Mouse (Mus musculus) layer of hippocampus, postnatal 36 days (tissue): Measurements from ENCODE around the gene Slc7a8. TPM values are rescaled to one million over a fixed set of nuclear protein-coding genes. Genes with fewer than 3 reads are reported as not detected.
A peak's percentile ranks its signal among the peaks of the same experiment; 100 is the strongest.

ENCODE experiments used
- DNase-seq, 2 experiments: peaks; one replicate each; pipeline ENCODE4 v3.0.0; 2022
- total RNA-seq, 2 experiments: library from RNA; stranded (reverse); gene quantifications; 2 replicates each; pipeline ENCODE4 v1.2.3; 2021

The Slc7a8 gene
- total RNA-seq, 2 experiments from 2014 or later: 49.1 to 50.1 TPM

DNA sequence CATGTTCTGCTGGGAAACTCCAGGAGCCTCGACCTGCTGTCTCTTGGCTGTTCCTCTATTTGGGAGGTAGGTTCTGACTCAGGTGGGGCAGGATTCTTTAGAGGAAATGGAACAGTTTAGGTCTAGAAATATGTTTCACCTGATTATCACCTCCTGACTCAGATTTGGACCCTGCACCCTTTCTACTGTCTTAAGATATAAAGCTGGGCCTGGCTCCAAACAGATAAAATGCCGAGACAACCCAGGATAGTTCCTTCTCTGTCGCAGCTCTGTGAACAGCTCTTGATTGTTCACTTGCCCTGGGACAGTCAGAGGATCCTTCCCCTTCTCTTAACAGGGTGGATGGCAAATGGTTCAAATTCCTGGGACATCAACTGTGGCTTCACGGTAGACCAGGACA lies 46.5 kb downstream of the Slc7a8 start:
- DNase-seq: no peak

DNA sequence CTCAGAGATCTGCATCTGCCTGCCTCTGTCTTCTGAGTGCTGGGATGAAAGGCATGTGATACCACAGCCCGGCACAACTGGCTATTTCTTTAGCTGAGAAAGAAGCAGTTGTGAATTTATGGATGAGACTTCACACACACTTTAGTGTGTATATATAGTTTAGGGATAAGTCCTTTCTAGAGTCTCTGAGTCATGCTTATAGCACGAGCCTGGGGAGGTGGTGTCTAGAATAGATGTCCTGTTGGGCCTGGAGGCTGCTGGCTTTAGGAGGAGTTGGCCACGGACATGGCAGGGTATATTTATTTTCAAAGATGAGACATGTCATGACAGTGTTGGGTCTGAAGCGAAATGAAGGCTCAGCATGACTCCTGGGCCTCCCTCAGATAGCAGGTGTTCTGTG lies 47.7 kb downstream of the Slc7a8 start:
- DNase-seq: no peak

DNA sequence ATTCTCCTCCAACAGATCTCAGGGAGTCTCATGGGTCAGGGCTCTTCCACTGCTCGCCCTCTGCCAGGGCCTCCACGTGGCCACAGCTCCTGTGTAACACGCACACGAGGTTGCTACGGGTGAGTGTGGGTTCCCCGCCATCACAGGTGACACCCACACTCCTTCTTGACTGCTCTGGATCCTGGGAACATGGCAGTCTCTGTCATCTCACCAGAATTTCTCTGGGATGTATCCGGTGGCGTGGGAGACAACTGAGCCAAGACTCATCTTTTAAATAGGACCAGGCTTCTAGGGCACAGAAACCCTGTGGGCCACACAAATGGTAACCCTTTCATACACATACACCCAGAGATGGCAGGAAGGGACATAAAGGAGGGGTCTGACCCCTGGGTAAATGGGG lies 49.5 kb downstream of the Slc7a8 start:
- DNase-seq: no peak

DNA sequence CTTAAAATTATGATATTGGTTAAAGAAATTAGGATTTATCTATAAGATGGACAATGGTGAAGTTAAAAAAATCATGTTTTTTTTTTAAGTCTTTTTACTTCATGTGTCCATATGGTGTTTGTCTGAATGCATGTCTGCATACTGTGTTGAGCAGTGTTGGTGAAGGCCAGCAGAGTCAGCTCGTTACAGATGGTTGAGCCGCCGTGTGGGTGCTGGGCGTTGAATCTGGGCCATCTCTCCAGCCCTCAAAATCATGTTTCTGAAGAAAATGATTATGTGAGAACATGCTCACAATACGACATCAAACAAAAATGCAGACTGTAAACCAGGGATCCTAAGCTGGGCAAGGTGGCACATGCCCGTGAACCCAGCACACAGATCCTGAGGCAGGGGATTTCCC lies 51.4 kb downstream of the Slc7a8 start:
- peak in 1 of 2 experiments; percentile 51 for DNase-seq

DNA sequence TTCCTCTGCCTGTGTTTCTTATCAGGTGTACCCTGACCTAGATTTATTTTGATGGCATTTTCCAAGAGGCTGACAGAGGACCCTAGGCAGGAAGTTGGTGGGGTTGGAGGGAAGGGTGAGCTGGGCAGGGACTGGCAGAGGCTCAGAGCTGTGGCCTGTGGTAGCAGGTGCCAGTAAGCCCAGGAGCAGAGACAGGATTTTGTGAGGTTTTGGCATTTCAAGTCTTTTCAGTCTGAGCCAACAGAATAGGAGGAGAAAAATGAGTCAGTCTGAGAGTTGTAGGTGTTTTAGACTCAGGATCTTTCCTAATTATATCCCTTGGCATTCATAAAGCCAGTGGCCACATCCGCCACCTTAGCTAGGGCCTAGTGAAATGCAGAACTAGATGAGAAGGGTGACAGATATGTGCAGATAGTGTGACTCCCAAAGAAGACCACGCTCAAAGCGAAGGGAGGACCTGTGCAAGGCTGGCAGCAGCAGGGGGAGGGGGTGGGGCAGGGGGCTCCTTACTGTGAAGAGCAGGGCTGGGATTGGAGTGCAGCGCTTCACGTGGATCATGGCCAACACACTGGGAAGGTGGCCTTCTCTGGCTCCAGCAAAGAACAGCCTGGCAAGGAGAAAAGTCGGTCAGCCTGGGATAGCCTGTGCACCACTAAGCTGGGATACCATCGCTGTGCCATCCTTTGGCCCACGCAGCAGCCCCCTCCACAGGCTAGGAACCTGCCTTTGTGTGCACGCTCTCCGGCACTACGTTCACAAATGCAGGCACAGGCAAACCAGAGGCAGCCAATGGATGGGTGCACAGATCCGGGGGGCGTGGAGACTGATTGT lies 52.7 kb downstream of the Slc7a8 start:
- no peak for DNase-seq

DNA sequence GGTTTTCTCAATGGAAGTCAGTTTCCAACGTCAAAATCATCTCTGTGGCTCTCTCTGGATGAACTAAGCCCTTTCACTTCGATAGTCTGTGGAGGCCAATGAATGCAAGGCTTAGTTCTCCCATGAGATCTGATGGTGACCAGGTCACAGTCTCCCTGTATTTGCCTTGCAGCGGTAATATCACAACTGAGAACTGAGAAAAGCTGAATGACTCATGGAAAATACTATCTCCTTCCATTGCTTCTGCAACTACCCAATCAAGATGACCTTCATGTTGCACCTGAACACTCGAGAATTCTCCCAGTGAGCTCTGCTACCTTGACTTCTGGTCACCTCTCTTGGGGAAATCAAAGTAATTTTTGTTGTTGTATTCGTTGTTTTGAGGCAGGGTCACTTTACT lies 54.2 kb downstream of the Slc7a8 start:
- DNase-seq: no peak

DNA sequence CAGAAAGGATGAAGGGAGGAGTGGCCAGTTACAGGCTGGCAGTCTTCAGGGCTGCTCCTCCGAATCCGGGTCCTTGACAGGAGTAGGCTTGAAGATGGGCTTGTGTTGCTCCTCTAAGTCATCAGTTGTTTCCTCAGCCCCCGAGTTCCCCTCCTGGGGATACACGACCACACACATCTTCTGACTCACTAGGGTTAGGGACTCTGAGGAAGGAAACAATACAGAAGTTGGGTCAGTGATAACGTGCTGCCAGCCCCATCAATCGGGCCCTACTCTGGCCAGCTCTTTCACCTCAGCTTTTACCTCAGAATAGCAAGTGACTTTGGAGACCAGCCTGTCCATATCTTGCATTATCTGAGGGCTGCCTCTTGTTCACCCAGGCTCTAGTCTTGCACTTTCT lies 57.7 kb downstream of the Slc7a8 start:
- DNase-seq: no peak

DNA sequence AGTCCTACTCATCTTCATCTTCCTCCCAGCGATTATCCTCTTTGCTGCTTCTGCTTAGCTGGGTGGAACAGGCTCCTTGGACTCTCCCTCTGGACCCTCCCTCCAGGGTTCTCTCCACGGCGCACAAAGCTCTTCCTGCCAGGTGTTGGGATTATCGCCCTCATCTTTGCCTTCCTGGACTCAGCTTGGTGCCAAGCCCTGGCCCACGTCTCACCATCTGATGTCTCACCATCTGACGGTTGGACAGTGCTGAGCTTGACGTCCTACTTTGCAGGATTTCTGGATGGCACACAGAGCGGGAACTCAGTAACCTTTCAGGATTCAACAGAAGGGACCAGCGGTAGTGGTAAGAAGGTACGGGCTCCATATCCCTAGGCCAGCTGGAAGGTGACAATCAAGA lies 60.0 kb downstream of the Slc7a8 start:
- DNase-seq: no peak

DNA sequence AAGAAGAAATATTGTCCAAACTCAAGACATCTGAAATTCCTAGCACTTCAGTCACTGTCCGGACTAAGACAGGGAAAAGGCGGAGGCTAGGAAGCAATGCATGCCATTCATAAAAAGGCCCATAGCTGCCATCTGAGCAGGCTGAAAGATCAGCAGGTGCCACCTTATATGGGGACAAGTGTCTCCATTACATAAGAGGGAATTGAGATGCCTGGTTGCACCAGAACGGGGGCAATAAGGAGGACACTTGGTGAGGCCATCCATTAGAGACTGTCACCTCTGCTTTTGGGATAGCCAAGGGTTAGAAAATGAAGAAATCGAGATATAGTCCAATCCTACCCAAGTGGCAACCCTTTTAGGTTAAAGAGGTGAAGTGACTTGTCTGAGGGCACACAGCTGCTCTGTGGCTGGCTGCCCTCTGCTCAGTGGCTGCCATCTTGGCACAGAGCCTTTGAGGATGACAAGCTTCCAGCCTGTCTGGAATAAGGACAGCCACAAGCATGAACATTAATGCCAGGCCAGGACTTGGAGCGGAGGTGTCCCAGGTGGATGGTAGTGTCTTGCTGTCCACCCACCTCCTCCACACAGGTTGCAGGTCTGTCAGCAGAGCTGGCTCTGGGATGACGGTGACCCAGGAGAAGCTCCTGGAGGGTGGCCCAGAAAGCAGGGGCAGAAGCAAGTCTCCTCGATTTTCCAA lies 60.9 kb downstream of the Slc7a8 start:
- DNase-seq: no peak

DNA sequence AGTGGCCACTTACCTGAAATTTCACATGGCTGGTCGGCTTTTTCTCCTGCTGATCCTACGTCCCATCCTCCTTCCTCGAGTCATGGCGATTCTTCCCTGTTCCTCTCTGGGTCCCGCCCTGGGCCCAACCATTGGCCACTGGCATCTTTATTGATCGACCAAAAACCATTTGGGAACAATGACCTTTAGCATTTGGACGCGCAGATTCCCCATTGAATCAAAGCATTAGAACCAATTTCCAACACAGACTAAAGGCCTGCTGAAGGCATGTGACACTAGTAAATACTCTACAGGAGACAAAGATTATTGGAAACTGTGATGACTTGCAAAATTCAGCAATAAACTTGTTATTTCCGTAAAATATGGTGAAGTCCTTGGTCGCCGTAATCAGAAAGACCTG lies 61.7 kb downstream of the Slc7a8 start:
- DNase-seq: no peak

DNA sequence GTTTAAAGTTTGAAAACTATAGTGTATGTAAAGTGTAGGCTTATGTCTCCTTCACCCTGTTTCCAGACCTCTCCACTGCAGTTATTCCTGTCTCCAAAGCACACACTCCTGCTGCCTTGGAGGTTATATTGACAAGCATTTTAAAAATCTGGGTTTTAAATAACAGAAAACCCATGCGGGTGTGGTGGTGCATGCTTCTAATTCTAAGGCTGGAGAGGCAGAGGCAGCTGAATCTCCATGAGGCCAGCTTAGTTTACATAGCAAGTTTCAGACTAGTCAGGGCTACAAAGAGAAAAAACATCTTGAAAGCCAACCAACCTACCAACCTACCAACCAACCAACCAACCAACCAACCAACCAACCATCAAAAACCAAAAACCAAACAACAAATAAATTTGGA lies 66.3 kb downstream of the Slc7a8 start:
- no peak for DNase-seq

DNA sequence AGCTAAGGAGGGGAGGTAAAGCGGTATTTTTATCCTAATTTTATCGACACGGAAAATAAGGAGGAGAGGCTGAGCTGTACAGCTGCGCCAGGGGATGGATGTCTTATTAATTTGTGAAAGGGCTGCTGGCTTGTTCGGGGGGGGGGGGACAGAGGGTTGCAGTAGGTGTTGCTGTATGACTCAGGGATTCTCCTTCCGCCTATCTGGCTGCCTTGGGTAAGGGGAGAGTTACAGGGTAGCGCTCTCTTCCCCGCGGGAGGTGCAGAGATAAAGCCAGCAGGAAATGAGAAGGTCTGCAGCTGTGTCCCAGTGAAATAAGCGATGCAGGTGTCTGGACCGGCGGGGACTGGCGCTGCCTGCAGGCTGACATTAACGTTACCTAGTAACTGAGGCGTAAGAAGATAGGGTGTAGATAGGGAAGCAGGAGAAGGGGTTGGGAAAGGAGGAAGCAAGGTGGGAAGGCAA lies 67.1 kb downstream of the Slc7a8 start:
- DNase-seq: peak in 1 of 2 experiments; percentile 24

DNA sequence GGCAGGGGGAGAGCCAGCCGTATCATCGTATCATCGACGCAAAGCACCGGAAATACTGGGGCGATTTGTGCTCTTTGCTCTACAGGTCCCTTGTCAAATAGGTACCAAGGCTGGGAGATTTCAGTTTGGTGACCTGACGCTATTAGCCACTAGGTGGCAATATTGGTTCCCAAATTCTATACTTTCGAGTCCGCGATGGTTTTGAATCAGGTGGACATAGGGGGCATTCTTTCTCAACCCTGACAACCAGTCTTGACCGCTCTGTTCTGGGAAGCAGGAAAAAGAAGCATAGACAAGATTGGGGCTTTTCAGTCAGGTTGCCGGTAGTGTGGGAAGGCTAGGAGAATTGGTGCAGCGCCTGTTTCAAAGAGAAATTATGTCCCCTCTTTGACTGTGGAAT lies 67.6 kb downstream of the Slc7a8 start:
- peak; percentile 54 to 76 for DNase-seq

DNA sequence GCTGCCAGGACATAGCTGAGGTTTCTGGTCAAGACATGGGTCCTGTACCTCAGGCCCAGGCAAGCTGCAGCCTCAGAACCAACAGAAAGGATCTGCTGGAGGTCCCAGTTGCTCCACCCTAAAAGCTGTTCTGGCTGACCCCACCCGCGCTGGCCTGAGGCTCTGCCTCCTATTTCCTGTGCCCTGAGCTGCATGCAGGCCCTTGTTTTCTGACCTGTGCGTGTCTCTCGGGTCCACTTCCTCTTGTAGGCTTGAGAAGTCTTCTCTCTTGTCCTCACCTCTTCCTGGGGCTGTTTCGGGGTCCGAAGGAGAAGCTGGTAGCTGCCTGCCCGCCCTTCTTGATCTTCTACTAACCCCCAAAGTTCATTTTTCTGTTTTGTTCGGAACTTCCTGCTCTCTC lies 68.9 kb downstream of the Slc7a8 start:
- DNase-seq: no peak

DNA sequence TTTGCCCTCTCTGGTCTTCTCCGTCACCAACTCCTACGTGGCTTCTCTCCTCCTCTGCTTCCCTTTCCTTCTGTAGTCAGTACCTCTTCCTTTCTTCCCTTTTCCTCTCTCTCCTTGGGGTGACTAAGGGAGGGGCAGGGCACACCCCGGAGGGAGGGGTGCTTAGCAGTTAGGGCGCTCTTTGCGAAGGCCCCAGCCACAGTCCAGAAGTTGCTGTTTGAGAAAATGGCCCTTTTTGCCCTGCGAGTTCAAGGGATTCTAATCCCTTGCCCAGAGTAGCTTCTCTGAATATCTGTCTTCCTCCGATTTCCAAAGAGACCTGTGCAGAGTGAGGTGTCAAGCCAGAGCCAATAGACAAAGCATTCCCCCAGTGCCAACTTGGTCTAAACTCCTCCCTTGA lies 69.7 kb downstream of the Slc7a8 start, which contains the start of gene Cebpe:
Cebpe (minus strand) TSS at position 101 of the 400 bp plus-strand sequence.
- no peak for DNase-seq

DNA sequence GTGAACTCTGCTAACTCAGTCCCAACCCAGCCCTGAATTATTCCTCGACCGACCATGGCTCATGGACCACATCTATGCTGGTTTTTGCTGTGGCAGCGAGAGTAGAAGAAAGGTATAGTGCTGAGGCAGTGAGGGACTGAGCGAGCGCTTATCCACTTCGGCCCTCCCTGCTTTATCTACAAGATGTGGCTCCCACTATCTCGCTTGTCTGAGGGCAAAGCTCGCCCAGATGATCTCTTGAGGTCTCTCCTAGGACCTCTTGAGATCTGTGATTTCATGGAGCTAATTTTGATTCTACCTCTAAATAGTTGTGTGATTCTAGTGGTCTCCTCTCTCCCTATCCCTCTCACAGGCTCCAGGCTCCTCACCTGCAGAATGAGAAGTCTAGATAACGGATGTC lies 72.7 kb downstream of the Slc7a8 start:
- no peak for DNase-seq

DNA sequence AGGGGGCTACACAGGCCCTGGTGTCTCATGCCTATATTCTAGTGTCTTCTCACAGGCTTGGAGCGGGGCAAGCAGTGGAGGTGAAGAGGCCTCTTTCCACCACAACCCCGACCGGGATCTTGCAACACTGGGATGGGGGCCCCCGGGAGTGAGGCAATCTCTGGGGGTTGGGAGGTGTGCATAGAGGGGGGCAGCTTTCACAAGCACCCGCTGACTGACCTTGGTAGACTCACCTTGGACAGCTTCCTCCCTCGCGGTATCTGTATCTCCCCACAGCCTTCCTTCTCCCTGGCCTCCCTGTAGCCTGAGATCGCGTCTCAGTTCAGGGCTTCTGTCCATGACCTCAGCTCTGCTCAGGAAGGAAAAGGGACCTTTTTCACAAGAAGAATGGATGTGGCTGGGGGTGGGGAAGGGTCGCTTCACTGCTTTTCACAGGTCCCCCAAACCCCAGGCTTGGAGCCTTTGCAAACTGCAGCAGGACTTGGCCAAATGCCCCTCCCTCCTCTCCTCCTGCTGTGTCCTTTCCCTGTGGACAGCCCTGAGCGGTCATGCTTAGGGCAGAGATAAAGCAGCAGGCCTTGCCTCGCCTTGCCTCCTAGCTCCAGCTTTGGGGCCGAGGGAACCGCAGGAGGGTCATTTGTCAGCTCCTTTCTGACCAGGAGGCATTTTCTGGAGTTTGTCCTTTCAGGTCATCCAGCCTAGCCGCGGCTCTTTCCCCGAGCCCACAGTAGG lies 75.0 kb downstream of the Slc7a8 start:
- no peak for DNase-seq

DNA sequence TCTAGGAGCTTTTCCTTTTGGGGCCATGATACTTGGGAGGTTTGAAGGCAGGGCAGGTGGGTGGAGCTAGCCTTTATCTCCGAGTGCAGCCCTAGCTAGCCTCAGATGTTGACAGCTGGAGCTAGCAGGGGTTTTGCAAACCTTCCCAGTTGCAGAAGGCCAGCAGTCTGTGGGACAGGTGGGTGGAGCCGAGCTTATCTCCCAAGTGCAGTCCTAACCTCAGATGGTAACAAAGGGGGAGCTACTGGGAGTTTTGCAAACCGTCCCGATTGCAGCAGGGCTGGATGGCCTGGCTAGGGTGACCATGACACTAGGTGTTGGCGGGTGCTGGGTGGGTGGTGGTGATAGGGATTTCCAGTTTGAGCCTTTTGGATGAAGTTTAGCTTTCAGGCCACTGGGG lies 75.9 kb downstream of the Slc7a8 start:
- no peak for DNase-seq

DNA sequence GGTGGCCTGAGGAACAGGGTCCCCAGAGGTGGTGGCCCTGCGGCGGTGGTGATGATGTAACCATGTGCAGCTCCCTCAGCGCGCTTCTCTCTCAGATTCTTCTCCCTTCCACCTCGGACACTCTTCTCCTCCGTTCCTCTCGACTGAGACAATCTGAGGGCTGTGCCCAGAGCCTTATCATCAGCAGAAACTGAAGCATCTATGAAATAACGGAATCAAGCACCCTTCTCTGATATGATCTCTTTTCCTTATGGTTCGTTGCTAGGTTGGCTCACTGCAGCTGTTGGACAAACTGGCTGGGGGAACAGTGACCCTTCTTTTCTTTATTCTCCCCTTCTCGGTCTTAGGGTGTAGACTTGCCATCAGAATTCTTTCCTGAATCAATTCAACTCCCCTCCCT lies 78.5 kb downstream of the Slc7a8 start:
- no peak for DNase-seq

DNA sequence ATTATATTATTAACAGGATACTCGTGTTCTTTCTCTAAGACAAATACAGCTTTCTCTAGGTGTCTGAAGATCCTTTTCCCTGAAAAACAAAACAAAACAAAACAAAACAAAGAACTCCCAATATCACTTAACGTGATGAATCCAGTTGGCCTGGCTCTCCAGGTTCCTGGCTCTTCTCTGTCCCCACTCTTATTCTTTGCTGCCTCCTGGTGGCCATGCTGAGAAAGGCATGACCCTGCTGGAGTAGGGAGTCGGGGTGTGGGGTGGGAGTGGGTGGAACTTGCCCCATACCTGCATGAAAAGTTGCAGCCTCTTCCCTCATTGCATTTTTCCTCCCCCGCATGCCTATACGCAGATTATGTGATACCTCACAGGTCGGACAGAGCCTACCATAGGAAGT lies 80.4 kb downstream of the Slc7a8 start:
- DNase-seq: peak; percentile 63 to 73

DNA sequence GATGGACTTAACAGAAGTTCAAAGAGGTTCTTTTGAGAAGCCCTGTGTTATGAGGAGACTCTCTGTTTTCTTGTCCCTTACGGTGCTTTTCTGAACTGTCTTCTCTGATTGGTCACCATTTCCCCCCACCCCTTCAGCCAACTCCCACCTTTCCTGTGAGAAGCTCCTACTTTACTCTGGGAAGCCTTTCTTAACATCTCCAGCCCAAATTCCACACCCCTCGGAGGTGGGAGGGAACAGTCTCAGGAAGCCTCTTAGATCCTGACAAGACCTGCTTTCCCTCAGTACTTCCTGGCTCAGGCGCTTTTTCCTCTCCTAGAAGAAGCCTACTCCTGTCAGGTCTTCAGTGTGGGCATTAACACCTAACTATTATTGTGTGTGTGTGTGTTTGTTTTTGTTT lies 82.2 kb downstream of the Slc7a8 start:
- no peak for DNase-seq

DNA sequence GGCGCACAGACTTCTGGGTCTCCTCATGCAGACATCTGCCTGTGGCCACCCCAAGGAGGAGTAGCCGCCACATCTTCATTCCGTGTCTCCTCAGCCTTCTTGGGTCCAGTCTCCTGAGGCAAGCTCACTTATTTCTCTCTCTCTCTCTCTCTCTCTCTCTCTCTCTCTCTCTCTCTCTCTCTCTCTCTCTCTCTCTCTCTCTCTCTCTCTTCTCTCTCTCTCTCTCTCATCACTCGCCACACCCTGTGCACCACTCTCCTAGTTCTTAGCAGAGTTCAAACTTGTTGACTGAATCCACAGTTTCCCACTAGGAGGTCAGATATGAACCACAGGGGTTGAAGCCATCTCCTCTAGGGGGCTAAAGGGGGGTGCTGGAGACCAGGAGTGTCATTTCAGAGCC lies 83.0 kb downstream of the Slc7a8 start, which contains the start of gene Gm29776:
Gm29776 (minus strand) TSS at position 101 of the 400 bp plus-strand sequence.
- no peak for DNase-seq

DNA sequence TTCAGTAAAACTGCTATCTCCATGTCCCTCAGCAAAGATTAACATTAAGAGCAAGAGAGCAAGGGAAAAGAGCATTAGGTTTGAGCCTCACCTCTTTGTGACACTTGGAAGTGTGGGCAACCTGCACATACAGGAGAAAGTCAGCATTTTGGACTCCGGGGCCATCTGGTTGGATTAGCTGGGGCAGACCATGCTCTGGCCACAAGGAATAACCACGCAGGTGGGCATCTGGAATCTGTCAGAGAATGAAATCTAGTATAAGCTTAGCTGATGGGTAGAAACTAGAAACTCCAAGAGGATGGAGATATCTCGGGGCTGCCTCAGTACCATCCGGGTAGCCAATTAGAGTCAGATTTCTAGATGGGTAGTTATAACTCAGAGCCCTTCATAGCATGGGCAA lies 85.0 kb downstream of the Slc7a8 start:
- no peak for DNase-seq
